Mouse (Mus musculus): Measurements from ENCODE around the gene Cpm. TPM values are rescaled to one million over a fixed set of nuclear protein-coding genes. Genes with fewer than 3 reads are reported as not detected.

Gene Cpm
- total RNA-seq, 2 experiments from 2014 or later: 5.1 to 5.3 TPM

GRCm38 (mm10) chr10:117631562-117632259 is 2.4 kb downstream of the Cpm start:
- intact Hi-C loops (cut with DNase I): no loop called here
- no peak for DNase-seq

- no peak for DNase-seq
- intact Hi-C loops (cut with DNase I): no loop called here
Measured at GRCm38 (mm10) chr10:117632394-117632793, 3.1 kb downstream of the Cpm start.

- no peak for DNase-seq
- intact Hi-C loops (cut with DNase I): no loop called here
Measured at GRCm38 (mm10) chr10:117633564-117634208, 4.4 kb downstream of the Cpm start.

- no peak for DNase-seq
- intact Hi-C loops (cut with DNase I): no loop called here
Measured at GRCm38 (mm10) chr10:117634323-117635030, 5.2 kb downstream of the Cpm start.

GRCm38 (mm10) chr10:117635078-117635771 is 5.9 kb downstream of the Cpm start:
- intact Hi-C loops (cut with DNase I): no loop called here
- DNase-seq: no peak

- DNase-seq: no peak
Measured at GRCm38 (mm10) chr10:117635823-117636589, 6.7 kb downstream of the Cpm start.

GRCm38 (mm10) chr10:117637062-117637744 is 7.9 kb downstream of the Cpm start:
- DNase-seq: no peak
- intact Hi-C loops (cut with DNase I): no loop called here

More at GRCm38 (mm10) chr10:117635823-117636589, 6.7 kb downstream of the Cpm start:
- intact Hi-C loops (cut with DNase I): no loop called here

GRCm38 (mm10) chr10:117637745-117638577 is 8.7 kb downstream of the Cpm start:
- intact Hi-C loops (cut with DNase I): no loop called here
- DNase-seq: no peak

GRCm38 (mm10) chr10:117638578-117639220 is 9.4 kb downstream of the Cpm start:
- DNase-seq: no peak
- intact Hi-C loops (cut with DNase I): no loop called here

- intact Hi-C loops (cut with DNase I): no loop called here
- no peak for DNase-seq
Measured at GRCm38 (mm10) chr10:117639221-117639599, 9.9 kb downstream of the Cpm start.

GRCm38 (mm10) chr10:117639899-117640594 is 10.7 kb downstream of the Cpm start:
- intact Hi-C loops (cut with DNase I): no loop called here
- peak in 1 of 2 experiments; percentile 16 for DNase-seq

GRCm38 (mm10) chr10:117640595-117641078 is 11.3 kb downstream of the Cpm start:
- intact Hi-C loops (cut with DNase I): no loop called here

GRCm38 (mm10) chr10:117641400-117642200 is 12.3 kb downstream of the Cpm start:
- peak; percentile 10 to 16 for DNase-seq
- intact Hi-C loops (cut with DNase I): no loop called here

More at GRCm38 (mm10) chr10:117640595-117641078, 11.3 kb downstream of the Cpm start:
- no peak for DNase-seq

- intact Hi-C loops (cut with DNase I): no loop called here
Measured at GRCm38 (mm10) chr10:117642201-117642450, 12.8 kb downstream of the Cpm start.

GRCm38 (mm10) chr10:117642491-117643262 is 13.4 kb downstream of the Cpm start:
- DNase-seq: no peak
- intact Hi-C loops (cut with DNase I): no loop called here

More at GRCm38 (mm10) chr10:117642201-117642450, 12.8 kb downstream of the Cpm start:
- peak in 1 of 2 experiments; percentile 26 for DNase-seq

GRCm38 (mm10) chr10:117643302-117643701 is 14.0 kb downstream of the Cpm start:
- no peak for DNase-seq
- intact Hi-C loops (cut with DNase I): no loop called here

Data from heart, postnatal 14 days (tissue).